Mouse (Mus musculus): Measurements from ENCODE around the gene Rag1.

The Rag1 gene

DNA sequence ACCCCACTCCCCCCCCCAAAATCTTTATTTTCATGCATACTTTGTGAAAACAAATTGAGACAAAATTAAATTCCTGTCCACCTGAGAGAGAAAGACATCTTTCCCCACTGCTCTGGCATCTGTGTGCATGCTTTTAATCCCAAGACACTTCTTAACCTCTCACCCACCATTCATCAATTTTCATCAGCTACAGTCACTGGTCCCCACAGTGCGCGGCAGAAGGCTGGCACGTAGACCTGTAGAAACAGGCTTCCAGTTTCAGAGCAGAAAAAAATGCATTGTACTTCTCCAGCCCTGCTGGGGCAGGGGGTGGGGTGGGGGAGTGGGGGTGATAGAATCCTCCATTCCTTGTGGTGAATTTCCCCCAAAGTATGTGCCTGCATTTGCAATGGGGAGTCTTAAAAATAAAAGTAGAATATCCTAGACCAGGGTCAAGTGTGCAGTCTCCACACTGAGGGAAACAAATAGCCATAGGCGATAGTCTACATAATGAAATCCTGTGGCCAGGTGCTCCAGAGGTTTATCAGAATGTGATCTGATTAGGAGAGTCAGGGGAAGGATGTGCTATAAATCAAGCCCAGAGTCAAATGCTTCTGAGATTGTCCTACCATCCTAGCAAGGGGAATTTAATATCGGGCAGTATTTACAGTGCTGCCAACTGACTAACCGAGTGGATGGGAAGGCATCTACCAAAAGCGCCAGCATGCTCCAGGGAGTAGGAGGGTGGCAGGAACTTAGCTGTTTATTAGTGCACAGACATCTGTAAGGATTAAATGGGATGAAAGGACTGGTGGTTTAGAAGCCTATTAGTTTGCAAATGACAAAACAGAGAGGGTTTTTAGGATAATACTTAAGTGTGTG is 10.1 kb downstream of the Rag1 start:
- DNase-seq (ENCODE audit: low spot score in 2 of 2): no peak

DNA sequence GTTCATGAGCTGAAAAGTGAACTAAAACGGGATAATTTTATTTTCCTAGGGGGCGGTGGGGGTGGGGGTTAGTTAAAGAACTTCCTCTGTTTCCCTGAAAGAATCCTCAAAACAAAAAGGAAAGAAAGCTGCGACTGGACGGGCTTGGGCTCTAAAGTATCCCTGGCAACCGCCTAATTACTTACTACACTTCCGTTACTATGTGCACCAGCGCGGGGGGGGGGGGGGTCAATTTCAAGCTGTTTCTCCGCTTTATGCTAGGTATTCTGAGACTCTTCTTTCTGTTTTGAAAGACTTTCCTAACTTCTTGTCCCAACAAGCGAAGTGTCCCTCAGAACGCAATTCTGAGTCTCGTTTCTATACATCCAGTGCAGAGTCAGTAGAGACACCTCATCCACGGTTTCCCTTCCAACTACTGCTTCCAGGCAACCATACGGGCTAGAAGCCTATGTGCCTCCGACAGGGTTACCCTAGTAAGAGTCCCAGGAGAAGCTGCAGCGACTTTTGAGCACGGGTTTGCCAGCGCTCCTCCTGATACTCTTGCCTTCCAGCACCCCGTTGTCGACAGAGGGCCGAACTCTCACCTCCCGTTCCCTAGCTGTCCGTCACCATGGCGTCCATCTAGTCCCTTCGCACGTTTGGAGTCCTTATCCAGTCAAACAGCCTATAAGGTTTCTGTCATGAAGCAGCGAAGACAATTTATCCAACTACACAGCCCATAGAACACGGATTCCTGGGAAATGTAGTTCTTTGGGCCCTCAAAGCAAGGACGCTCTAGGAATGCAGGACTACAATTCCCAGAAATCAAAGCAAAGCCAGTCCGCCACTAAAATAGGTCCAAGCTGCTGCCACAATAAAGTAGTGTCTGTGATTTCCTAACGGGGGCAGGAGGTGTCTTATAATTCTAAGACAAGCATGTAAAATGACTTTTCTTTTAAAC is 20.7 kb downstream of the Rag1 start:
- DNase-seq (ENCODE audit: low spot score in 2 of 2): peak; percentile 82 to 90

DNA sequence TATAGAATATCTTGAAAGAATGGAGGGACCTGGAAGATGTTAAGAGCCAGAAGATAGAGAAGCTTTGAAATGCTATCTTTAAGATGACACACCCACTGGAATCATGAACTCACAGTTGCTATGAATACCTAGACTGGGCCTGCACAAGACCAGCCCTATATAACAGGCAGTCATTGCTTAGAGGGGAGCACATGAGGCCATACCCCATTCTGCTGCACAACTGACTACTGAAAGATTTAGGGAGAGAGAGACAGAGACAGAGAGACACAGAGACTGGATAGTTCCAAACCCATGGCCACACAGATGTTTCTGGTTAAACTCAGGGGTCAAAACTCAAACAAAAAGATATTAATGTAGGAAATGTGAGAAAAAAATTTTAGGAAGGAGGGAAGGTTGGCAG is 22.1 kb downstream of the Rag1 start:
- DNase-seq (ENCODE audit: low spot score in 2 of 2): no peak

DNA sequence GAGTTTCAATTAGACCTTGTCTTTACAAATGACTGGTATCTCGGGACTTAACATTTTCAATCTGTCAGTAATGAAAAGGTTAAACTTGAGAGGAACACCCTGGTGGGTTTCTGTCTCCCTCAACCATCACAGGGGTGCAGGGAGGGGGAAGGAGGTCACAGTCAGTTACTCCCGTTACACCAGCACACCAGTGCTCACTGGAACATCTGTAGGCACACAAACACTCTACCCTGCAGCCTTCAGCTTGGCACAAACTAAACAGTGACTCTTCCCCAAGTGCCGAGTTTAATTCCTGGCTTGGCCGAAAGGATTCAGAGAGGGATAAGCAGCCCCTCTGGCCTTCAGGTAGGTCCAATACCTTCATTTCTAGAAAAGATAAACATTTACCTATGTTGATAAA is 24.8 kb downstream of the Rag1 start, which contains the start of gene Rag2:
Rag2 (plus strand) TSS at position 193 of the 400 bp plus-strand sequence.
- no peak for DNase-seq (ENCODE audit: low spot score in 2 of 2)

DNA sequence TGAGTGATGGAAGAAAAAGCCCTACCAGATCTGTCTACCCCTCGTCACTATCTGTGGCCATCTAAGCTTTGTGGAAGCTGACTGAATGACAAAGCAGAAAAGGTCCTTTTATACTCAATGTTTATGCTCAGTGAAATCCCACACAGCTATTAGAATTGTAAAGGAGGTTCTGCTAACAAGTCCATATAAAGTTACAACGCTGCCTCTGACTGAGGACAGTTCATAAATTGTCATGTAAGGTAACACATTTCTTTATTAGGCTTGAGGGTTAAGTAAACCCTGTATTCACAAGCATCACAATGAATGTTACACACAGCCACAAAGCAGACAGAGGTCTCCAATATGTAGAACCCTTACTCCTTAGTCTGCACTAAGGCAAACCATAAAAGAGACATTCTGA is 25.3 kb downstream of the Rag1 start:
- no peak for DNase-seq (ENCODE audit: low spot score in 2 of 2)

DNA sequence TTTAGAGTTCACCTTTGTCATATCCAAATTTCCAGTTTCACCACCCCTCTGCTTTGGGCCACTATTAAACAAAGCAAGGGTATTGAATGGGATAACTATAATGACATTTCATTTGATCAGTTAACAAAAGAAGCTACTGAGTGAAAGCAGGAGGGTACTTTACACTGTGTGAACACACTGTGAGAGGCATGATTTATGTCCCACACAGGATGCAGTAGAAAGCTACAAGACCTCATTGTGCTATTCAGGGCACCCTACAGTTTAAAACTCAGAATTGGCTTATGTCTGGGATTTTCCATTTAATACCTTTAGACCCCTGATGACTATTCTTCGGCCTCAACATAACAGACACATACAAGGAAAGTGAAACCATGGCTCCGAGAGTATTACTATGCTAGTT is 26.3 kb downstream of the Rag1 start:
- no peak for DNase-seq (ENCODE audit: low spot score in 2 of 2)

DNA sequence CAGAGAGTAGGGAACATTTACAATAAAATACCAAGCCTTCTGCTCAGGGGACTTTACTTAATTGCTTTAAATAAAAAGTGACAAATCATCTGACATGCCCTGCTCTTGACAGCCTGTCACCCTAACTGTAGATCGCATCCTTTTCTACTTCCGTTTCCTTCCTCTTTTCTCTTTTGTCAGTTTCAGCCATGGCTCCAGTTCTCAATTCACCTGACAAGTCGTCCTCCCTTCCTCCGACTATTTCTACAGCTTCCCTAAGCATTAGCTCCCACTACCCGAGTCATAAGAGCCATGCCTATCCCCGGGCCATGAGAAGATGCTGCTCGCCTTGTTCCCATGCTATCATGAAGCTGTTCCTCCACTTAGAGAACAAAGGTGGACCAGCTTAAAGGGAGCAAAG is 27.7 kb downstream of the Rag1 start:
- no peak for DNase-seq (ENCODE audit: low spot score in 2 of 2)

DNA sequence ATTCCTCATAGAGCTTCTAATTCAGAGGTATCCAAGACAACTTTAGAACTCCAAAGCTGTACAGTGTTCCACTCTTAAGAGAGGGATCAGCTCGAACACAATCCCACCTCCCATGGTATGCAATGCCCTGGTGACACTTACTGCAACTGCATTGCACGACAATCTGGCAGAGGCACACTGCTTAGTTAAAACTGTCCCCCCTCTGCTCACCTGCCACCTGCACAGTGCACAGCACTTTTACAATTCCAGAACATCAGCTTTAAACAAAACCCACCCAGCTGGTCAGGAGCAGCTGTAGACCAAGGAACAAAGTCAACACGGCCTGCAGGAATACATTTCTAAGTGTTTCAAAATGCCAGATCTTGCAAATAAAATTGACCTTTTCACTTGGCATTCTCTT is 28.4 kb downstream of the Rag1 start:
- no peak for DNase-seq (ENCODE audit: low spot score in 2 of 2)

DNA sequence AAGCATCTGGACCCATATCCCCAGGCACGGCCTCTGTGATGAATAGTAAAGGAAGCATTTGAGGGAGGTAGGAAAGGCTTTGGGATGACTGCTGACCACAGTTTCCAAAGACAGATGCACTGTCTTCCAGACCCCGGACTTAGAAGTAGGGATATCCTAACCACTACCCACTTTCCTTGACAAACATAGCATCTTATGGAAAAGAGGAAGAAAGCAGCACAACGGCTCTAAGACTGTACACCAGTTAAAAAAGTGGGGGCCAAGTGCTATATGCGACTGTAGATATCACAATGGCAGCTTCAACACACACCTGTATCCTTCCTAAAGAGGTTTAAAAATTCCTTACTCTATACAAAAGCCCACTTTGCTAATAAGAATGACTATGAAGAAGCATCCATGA is 30.9 kb downstream of the Rag1 start:
- DNase-seq (ENCODE audit: low spot score in 2 of 2): no peak

DNA sequence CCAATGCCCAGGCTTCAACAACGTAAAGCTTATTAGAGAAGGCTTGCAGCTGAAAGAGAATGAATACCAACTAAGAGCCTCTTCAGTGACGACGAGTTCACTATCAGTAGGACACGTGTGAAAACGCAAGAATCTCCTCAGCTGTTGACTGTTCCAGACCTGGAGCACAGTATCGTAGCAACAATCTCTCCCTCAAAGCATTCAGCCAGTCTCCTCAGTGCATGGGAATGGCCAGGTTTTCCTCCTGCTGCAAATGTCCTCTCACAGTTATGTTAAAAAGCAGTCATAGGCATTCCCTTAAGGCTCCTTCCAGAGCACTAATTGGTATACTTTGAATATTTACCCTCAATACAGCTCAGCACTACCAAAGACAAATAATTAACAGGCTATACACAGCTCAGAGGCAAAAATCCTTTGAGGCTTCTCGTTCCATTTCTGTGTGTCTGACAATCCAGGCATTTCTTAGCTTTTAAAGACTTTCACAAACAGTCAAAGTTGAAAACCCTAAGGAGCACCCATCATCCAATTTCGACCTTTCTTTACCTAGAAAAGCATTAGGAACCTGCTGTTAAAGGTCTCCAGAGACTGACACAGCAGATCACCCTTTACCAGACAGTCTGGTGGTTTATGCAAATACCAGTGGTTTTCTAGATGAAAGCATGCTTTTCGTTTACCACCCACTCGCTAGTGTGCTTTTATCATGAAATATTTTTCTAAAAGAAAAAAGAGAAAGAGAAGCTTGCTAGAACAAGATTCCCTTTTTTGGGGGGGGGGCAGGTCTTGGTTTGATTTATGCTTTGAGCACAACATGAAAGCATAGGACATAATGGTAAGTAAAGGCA is 33.6 kb downstream of the Rag1 start:
- no peak for DNase-seq (ENCODE audit: low spot score in 2 of 2)

DNA sequence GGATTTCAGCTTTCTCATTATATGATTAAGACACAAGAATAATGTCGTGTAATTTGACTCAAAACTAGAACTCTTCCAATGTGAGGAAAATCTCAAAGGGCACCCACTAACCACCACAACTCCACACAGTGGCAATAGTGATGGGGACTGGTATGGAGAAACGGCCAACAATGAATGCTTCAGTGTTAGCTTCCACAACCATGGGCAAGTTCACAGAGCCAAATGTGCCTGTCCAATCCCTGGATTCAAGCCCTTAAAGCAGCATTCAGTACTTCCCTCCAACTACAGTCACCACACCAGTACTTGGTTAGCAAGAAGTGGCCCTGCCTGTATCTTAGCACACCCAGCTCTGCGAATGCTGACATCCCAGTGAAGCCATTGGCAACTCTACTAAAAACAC is 38.4 kb downstream of the Rag1 start:
- no peak for DNase-seq (ENCODE audit: low spot score in 2 of 2)

DNA sequence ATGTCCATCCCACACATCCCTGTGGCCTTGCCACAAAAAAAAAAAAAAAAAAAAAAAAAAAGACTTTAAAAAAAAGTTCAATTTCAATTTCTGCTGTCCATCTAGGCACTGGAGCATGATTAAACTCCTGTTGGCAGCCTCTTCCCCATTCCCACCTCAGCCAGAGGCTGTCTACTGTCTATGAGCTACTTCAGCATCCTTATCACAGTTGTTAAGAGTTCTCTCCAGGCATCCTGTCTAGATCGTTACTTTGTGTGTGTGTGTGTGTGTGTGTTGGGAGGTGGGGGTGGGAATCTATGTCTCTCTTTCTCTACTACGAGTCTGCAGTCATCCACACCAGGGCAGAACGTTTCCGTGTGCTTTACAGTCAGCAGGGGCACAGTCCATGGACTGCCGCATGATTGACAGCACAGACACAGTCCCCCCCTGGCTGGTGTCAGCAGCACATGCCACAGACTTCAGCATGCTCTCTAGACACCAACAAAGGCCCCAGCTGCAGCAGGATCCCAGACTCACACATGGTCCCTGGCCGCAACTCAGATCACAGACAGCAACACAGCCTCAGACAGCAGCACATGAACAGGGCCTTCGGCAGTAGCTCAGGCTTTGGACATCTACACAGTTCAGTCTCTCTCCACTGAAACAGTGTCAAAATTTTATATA is 40.9 kb downstream of the Rag1 start:
- DNase-seq (ENCODE audit: low spot score in 2 of 2): no peak

DNA sequence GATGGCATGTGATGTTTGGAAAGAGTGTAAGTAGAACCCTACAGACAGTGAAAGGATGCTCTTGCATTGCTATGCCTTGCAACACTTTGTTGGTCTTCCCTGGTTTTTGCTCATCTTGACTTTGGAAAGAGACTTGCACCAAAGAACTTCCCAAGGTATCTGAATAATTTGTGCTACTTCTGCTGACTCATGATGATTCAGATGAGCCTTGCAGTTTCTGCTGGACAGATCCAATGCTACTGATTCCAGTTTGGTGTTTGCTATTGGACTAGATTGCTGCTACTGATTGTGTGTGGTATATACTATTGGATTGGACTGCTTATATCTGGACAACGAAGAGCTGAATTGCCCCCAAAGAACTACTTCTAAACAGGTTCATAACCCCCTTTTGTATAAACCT is 46.2 kb downstream of the Rag1 start:
- no peak for DNase-seq (ENCODE audit: low spot score in 2 of 2)

DNA sequence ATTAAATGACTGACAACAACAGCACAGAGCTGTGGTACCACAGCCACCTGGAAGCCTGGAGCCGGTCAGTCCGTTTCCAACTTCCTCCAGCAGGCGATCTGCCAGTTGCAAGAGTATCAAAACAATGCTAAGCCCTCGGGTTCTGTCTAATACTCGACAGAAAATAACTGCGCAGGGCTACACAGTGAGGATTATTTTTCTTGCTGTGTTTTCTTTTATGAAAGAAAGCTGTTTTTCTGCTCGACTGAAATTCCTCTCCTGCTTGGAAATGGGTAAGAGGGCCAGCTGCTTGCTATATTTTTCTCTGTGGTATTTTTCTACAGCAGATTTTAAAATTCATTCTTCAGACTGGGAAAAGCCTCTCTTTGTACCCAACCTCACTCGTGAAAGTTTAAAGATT is 48.6 kb downstream of the Rag1 start:
- DNase-seq (ENCODE audit: low spot score in 2 of 2): no peak

DNA sequence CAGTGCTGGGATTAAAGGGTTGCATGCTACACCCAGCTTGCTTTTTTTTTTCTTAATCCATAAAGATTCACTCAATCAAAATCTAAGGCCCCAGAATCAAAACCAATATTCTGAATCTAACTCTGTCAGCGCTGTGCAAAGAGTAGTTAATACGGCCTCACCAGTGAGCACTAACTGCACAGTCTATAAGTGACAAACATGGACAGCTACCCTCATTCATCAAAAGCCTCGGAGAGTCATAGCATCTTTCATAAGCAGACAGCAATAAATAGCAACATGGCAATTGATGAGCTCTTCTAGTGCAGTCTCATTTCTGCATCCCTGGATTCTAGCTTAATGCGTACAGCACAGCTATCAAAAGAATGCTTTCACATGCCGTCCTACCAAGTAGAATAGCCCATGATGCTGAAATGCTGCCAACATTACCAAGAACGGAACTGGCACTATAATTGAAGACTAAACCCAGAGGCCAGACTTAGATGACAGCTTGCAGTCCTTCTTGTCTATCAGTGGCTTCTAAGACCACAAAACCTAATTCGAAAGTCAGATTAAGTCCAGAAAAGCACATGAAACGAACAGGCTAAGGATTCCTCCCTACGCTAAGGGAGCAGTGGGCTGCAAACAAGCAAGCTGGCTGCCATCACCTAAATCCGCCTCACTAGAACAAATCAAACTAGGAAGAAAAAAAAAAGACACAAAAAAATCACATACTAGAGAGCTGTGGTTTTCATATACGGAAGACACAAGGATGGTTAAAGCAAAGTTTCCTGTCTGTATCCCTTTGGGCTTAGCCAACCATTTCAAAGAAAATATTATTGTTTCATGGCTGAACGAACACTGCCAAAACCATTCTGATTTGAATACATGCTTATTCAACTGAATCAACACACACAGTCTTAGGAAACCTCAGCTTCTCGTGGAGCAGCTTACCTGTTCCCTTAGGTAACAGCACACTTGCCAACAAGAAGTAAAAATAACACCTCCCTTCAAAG is 50.8 kb downstream of the Rag1 start:
- no peak for DNase-seq (ENCODE audit: low spot score in 2 of 2)

DNA sequence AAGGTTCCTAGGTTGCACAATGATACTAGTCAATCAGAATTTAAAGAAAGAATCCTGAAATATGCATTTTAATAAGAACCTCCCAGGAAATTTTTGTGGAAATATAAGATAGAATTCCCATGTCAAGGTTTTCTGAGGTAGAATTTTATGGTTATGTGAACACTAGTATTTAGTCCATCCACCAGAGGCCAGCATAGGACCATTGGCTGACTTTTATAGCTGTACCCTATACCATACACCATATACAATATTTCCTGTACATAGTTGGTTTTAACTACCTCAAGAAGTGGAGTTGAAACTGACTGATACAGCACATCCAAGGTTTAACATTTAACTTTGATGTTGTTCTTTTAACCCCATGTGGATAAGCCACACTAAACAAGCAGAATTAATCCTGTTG is 52.1 kb downstream of the Rag1 start:
- no peak for DNase-seq (ENCODE audit: low spot score in 2 of 2)

DNA sequence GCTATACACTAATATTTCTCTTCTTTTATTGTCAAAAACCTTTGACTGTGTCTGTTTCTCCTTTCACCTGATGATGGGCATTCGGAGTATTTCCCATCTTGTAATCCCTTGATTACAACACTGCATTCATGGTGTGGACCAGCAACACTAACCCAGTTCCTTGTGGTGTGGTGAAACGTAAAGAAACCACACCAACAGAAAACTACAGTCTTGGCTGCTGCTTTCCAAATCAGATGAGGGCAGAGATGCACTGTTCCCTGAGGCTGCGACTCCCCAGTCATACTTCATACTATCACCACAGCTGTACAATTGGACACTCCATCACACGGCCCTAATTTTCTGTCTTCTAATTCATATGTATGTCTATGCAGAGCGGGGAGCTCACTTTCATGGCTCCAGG is 54.6 kb downstream of the Rag1 start:
- DNase-seq (ENCODE audit: low spot score in 2 of 2): no peak

DNA sequence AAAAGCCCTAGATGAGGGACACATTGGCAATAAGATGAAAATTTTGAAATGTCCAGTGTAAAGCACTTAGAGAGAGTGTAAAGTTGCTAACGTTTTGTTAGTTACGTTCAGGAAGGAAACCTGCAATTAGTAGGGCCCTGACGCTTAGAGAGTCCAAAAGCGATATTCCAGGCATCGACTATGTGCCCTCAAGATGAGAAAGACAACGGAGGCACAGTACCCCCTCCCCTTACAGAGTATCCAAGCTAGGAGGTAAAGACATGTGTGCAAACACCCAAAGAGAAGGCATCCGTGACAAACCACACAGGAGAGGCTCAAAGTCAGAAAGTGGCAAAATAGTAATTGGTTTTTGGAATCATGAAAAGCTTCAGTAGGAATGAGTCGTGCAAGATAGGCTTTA is 56.4 kb downstream of the Rag1 start:
- no peak for DNase-seq (ENCODE audit: low spot score in 2 of 2)

DNA sequence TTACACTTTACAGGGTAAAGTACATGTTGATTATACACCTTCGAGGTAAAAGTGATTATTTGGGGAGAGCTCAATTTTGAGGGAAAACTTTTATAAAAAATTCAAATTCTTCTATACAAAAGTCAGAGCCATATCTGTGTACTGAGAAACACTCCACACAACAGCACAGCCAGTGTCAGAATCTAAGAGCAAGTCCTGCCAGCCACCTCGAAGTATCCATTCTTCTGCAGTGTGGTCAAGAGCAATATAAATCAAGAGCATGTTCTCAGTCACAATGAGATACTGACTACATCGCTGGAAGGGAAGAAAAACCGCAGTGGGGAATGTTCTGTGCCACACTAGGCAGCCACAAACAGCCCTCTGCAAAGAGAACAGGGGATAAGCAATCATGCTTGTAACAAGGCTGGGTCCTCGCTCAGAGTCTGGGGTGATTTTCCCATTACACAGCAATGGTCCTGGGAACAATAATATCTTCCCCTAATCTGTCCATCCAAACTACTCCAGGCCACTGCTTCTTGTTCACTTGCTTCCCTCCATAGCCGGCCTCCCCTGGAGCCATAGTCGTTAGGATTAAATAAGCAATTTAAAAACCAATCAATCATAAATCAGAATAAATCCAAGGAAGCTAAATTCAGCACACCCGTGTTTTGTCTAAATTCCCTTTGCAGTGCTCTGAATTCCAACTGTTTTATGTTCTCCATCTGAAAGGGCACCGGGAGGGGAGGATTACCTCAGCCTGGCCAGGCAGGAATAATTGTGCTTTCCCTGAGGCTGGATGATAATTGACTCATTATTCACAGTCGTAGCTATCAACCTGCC is 57.1 kb downstream of the Rag1 start:
- DNase-seq (ENCODE audit: low spot score in 2 of 2): no peak

Data from frontal cortex, postnatal 10 days (tissue).